Mouse (Mus musculus) kidney, postnatal 4 days (tissue): ENCODE measurements at regions not wholly inside any gene's neighbourhood (a gene's known extent, or its start where the extent isn't known, plus 50 kb on each side); places are given as distances from the start of the nearest gene placed in this dataset.

Experiments used
- DNase-seq, 2 experiments: peaks; one replicate each; pipeline ENCODE4 v3.0.0; 2021; ENCODE audit warnings: mixed read lengths in 2 of 2

DNA sequence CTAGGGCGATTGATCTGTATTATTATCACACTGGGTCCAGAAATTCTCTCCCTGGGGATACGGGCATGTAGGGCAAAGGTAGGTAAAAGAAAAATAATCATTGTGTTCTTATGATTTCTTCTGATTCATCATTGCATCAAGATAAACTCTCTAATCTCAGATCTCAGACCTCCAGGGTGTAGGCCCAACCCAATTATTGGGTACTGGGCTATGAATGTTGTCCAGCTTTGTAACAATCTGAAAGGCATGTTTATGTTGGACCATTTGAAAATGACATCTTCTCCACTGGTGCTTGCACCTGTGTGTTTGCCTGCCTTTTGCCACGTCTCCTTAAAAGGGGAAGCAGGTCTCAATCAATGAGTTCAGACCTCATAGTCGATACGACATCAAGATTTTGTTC is 95.4 kb upstream of the Egr2 start:
- no peak for DNase-seq

DNA sequence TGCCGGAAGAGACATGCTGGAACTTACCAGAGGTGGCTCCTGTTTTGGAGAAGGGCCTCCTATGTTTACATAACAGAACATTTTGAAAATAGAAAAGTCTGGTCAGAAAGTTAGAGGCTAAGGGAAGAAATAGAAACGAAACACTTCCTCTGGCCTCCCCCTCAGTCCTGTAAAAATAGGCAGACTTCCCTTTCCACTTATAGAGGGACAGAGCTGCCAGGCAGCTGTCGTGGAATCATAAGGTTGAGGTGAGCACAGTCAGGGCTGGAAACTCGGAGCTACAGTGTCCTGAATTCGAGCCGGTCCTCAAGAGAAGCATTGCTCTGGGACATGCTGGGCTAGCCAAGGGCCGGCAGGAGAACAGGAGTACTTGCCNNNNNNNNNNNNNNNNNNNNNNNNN is 94.0 kb upstream of the Egr2 start:
- no peak for DNase-seq

DNA sequence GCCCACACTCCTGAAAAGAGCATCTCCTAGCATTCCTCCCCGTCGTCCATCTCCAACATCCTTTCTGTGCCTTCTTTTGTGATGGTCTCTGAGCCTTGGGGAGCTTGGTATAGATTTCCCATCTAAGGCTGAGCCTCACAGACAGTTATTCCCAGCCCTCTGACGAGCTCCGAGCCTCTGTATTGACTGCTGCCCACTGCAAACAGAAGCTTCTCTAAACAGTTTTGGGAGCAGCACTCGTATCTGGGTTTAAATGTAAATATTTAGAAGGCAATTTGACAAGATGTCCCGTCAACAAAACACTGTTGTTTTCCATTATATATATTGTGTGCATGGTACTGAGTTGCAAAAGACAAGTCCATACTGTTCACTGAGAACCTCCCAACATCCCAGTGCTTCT is 86.4 kb upstream of the Egr2 start:
- no peak for DNase-seq

DNA sequence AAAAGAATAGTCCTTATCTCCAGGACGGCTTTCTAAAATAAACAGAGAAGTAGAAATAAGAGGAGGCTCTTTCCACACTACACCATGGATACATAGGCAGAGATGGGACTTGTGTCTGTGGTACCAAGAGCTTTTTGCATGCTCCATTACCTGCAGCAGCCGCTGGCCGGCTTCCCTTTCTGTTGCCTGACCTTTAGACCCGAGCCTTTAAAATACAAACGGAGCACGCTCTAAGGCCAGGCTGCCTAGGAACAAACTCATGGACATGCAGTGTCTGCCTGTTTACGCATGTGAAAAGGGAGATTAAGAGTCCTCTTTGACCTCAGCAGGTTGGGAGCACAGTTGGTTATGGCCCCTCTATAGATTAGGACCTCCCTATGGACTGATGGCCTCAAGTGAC is 81.1 kb upstream of the Egr2 start:
- peak; percentile 34 to 55 for DNase-seq

DNA sequence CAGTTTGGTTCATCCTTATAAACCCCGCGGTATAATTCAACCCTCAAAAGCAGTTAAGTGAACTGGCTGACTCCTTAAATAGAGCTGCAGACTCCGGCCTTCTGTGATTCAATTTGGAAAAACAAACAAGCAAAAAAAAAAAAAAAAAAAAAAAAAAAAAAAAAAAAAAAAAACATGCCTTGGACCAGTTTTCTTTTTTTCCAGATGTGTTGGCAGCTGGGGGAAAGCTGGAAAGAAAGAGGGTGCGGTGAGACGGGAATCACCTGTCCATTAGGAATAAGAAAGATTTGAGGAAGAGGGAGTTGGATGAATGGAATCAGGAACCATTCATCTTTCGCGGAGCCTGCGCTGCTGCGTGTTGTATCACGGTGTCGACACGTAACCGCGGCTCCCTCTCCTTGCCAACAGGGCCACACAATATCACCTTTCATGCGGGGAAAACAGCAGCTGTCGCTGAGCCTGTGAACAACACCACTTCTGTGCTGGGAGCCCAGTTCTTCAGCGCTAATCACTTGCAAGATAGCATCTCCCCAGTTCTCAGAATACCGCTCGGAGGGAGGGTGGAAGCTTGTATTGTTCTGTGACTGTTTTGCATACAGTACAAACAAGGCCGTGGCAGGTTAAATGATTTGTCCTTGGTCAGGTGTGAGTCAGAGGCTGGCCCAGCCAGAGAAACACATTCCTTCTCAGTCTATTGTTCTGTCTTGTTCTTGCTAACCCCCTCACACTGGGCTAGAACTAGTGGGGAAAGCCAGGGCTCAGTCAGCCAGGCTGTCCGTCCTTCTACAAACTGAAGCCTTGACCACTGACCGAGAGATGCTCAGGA is 76.6 kb upstream of the Egr2 start:
- DNase-seq = no peak

DNA sequence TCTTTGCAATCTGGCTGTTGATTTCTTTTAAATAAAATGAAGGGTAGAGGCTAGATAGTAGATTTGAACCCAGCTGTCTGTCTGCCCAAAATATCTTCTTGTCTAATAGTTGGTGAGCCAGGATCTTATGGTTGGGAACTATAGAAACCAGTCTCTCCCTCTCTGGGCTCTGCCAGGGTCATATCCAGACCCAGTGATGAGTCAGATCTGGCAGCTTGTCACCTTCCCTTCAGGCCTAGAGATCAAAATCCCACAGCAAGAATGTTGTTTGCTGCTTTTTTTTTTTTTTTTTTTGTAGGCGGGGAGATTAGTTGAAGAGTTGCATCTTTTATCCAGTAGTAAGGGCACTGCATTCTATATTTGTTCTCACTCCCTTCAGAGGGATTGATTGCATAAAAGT is 74.0 kb upstream of the Egr2 start:
- no peak for DNase-seq

DNA sequence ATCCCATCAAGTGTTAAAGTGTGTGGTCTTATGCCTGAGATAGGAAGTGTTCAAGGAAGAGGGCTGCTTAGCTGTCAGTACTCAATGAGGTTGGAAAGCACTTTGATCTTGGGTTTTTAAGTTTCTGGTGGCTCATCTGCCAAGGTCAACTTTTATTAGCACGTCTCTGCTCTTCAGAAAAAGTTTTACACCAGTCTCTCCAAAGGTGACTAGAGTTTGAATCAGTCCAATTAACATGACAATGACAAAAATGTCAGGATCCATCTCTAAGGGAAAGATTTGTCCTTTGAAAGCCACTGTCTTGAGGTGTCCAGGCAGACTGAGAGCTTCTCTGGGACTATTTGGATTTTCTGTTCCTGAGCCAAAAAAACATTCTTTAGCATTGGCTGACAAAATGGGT is 73.4 kb upstream of the Egr2 start:
- DNase-seq = no peak

DNA sequence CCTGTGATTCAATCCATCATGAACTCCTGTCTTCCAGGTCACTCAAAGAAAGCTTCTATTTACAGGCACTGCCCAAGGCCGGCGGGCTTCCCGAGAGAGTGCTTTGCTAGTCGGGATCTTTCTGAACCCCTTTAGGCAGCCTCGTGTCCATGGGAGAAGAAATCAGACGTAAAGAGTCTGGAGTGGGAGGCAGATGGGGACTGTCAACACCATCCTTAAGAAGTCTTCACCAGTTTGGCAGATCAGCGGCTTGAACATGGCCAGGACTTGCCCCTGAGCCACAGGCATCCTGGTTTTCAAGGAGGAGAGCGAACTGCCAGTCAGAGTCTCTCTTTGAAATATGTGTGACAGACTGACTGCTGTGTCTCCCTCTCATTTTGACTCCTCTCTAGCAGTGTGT is 66.6 kb upstream of the Egr2 start:
- no peak for DNase-seq

DNA sequence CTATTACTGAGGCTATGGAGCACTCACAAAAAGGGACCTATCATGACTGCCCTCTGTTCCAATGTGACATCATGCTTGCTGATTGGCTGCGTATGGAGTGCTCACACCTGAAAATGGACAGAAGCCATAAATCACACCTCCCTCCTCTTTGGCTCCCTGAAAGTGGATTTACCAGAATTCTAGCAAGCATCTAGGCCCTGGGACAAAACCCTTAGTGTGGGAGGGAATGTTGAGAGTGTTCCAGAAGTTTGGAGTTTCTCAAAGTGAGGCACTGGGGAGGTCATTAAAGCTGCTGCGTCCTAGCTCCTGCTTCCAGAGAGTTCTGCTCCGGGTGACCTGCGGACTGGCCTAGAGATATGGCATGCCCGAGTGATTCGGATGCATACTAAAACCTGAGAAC is 62.3 kb upstream of the Egr2 start:
- no peak for DNase-seq

DNA sequence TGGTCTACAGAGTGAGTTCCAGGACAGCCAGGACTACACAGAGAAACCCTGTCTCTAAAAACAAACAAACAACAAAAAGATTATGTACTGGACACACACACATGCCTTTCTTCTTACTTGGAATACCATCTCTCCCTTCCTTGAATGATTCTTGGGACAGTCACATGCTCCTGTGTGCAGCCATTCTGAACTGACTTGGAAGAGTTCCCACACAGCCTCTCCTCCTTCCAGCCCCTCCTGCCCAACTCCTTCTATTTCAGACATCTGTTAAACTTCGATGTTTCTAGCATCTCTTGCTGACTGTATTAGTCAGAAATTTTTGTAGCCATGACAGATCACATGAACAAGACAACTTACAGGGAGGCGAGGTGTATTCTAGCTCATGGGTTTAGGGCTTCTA is 60.9 kb upstream of the Egr2 start:
- DNase-seq = peak in 1 of 2 experiments; percentile 20

DNA sequence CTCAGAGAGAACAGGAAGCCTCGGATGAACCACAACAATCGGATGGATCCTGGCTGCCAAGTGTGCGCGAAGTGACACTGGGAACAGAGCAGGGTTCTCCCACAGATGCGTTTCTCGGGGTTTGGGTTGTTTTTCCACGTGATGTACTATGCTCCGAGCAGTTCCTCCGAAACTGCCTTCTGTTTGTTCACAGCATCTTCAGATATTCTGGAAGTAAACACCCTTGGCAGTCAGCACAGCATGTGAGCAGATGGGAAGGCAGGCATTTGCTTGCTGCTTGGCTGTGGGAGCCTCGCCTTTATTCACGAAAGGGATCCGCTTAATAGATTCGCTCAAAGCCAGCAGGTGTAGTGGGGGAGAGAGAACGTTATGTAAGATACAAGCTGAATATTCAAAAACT is 53.0 kb upstream of the Egr2 start:
- DNase-seq = no peak

DNA sequence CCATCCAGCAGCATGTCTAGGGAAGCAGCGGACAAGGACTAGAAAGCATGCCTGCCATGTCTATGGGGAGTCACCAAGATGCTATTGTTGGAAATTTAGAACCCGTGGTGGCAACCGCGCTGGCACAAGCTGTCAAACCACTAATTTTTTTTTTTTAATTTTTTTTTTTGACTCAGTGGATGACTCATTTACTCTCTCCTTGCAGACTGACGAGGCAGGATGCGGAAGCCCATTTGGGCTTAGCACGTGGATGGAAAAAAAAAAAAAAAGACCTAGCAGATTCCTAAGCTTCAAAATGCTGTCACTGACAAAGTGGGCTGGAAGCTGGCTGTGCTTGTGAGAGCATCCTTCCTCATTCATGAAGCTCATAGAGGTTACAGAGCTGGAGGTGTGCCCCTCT is 51.9 kb upstream of the Egr2 start:
- DNase-seq = no peak

DNA sequence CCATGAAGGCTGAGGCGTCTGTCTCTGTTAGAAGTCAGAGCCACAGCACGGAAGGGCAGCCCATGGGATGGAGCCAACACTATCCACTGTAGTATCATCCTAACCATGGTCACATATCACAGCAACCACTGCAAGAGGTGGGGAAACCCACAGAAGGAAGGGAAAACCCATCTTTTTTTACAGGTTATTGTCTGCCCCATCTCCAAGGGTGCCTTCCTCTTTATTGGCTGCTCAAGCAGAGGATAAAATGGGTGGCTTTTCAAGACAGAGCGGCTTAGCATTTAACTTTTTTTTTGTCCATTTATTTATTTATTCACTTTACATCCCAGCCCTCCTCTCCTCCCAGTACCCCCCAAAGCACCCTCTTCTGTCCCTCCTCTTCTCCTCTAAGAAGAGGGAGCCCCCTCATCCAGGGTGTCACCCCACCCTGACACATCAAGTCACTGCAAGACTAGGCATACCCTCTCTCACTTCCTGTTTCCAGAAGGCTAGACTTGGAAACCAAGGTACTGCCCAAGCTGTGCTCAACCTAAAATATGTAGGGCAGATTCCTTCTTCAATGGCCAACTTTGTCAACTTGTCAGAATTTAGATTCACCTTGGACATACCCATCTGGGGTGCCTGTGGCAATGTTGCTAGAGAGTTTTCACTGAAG is 51.1 kb upstream of the Egr2 start:
- DNase-seq = no peak
